Mouse (Mus musculus) testis, adult 2 months (tissue): Measurements from ENCODE around the gene Fndc3a.

ENCODE experiments used
- CTCF ChIP-seq: fragments of 200-500 bp; IDR thresholded peaks from 2 replicates; pipeline ENCODE4 v1.5.1; 2012; ENCODE audit warnings: low read depth, mild to moderate bottlenecking, inconsistent platforms, low read length, moderate library complexity; ENCODE audit not compliant: control insufficient read depth, insufficient read depth, insufficient replicate concordance
- POLR2A ChIP-seq: fragments of 200-500 bp; IDR thresholded peaks from 2 replicates; pipeline ENCODE4 v1.6.1; 2012; ENCODE audit warnings: low read depth, mild to moderate bottlenecking, inconsistent platforms, low read length, moderate library complexity; ENCODE audit not compliant: control insufficient read depth

GRCm38 (mm10) chr14:72580991-72581390, 128.8 kb downstream of the Fndc3a start:
- TF ChIP-seq CTCF = no peak
- no peak for TF ChIP-seq POLR2A
